Mouse (Mus musculus) embryonic facial prominence, embryonic 15.5 days (tissue): Measurements from ENCODE around the gene Cpsf6. TPM values are rescaled to one million over a fixed set of nuclear protein-coding genes. Genes with fewer than 3 reads are reported as not detected.
"Not testable (repeated sequence)": the region's sequence is repeated elsewhere in the genome, so short reads cannot be mapped to it uniquely, and the experiment has no call there.

Experiments
- ATAC-seq: fragments of 200-750 bp; cut with Nextera tagmentation; 2 replicates; pipeline ENCODE4 v1.8.0; 2017; ENCODE audit warnings: low read depth, moderate TSS enrichment; ENCODE audit not compliant: insufficient number of reproducible peaks, low FRiP score, low TSS enrichment
- H3K27ac ChIP-seq: fragments of 300-500 bp; sonication (generic); replicated peaks from 2 replicates; pipeline ENCODE4 v1.5.1; 2015; ENCODE audit warnings: mild to moderate bottlenecking, inconsistent platforms
- H3K27me3 ChIP-seq: fragments of 300-500 bp; sonication (generic); 2 replicates; pipeline ENCODE4 v1.6.1; 2015; ENCODE audit warnings: inconsistent platforms
- H3K36me3 ChIP-seq: fragments of 300-500 bp; sonication (generic); 2 replicates; pipeline ENCODE4 v1.6.1; 2015; ENCODE audit warnings: mild to moderate bottlenecking, inconsistent platforms
- H3K4me1 ChIP-seq: fragments of 300-500 bp; sonication (generic); 2 replicates; pipeline ENCODE4 v1.6.1; 2015; ENCODE audit warnings: inconsistent platforms
- H3K4me2 ChIP-seq: fragments of 300-500 bp; sonication (generic); replicated peaks from 2 replicates; pipeline ENCODE4 v1.6.1; 2015; ENCODE audit warnings: mild to moderate bottlenecking, inconsistent platforms
- H3K4me3 ChIP-seq: fragments of 300-500 bp; sonication (generic); replicated peaks from 2 replicates; pipeline ENCODE4 v1.5.1; 2015; ENCODE audit warnings: mild to moderate bottlenecking, inconsistent platforms
- H3K9ac ChIP-seq: fragments of 300-500 bp; sonication (generic); 2 replicates; pipeline ENCODE4 v1.6.1; 2015; ENCODE audit warnings: inconsistent platforms
- H3K9me3 ChIP-seq: fragments of 300-500 bp; sonication (generic); replicated peaks from 2 replicates; pipeline ENCODE4 v1.6.1; 2016; ENCODE audit warnings: inconsistent platforms
- WGBS: fragments of 180-500 bp; shearing (Covaris S2); methylation state at CpG from one replicate; pipeline ENCODE4 v1.1.7; 2015; 5-methylcytosine and 5-hydroxymethylcytosine counted together
- polyA plus RNA-seq: library from polyadenylated mRNA; unstranded; fragments of >200 nt; fragmentation: Nextera tagmentation; extraction: Ambion mirVana; gene quantifications from 2 replicates; pipeline ENCODE4 v1.2.1, GENCODE M21; 2015

The Cpsf6 gene
- polyA plus RNA-seq, 1 experiment from 2014 or later: 124 TPM

GRCm38 (mm10) chr10:117396386-117397048 lies 16.7 kb upstream of the Cpsf6 start:
- WGBS: 35% methylated on average over 17 of the region's 18 CpGs
- H3K9me3 ChIP-seq: no peaks in the 10 kb centered on the region
- H3K27me3 ChIP-seq: no peaks in the 10 kb centered on the region
- no peaks in the 10 kb centered on the region for H3K36me3 ChIP-seq
- no peaks in the 10 kb centered on the region for H3K4me1 ChIP-seq
- no peak overlapping the region for H3K27ac ChIP-seq
- 0 out of 2 replicates have a peak, but pooled peaks have one; percentile 9 for ATAC-seq
- H3K4me2 ChIP-seq: no peak overlapping the region
- no peak overlapping the region for H3K9ac ChIP-seq
- no peak overlapping the region for H3K4me3 ChIP-seq

GRCm38 (mm10) chr10:117395801-117396200 lies 16.0 kb upstream of the Cpsf6 start:
- H3K36me3 ChIP-seq: no peaks in the 10 kb centered on the region
- 85% methylated on average over 2 of the region's 2 CpGs for WGBS
- no peak for ATAC-seq

GRCm38 (mm10) chr10:117394738-117395550 lies 15.1 kb upstream of the Cpsf6 start:
- H3K4me3 ChIP-seq: no peak overlapping the region
- H3K9ac ChIP-seq: no peak overlapping the region
- 78% methylated on average over 3 of the region's 3 CpGs for WGBS
- H3K27ac ChIP-seq: no peak overlapping the region
- H3K27me3 ChIP-seq: no peaks in the 10 kb centered on the region
- H3K36me3 ChIP-seq: no peaks in the 10 kb centered on the region
- no peaks in the 10 kb centered on the region for H3K9me3 ChIP-seq
- no peak overlapping the region for H3K4me2 ChIP-seq
- no peak for ATAC-seq
- H3K4me1 ChIP-seq: no peaks in the 10 kb centered on the region

More at GRCm38 (mm10) chr10:117395801-117396200, 16.0 kb upstream of the Cpsf6 start:
- H3K27me3 ChIP-seq: no peaks in the 10 kb centered on the region
- H3K9me3 ChIP-seq: no peaks in the 10 kb centered on the region
- H3K4me2 ChIP-seq: no peak overlapping the region
- H3K4me3 ChIP-seq: no peak overlapping the region
- no peaks in the 10 kb centered on the region for H3K4me1 ChIP-seq
- no peak overlapping the region for H3K9ac ChIP-seq
- H3K27ac ChIP-seq: no peak overlapping the region

- no peak for ATAC-seq
- H3K27ac ChIP-seq: no peak overlapping the region
- H3K9ac ChIP-seq: no peak overlapping the region
- peak overlapping the region; percentile 66 for H3K4me2 ChIP-seq
- no peaks in the 10 kb centered on the region for H3K36me3 ChIP-seq
- peak overlapping the region; percentile 44 for H3K4me3 ChIP-seq
- no peaks in the 10 kb centered on the region for H3K9me3 ChIP-seq
- H3K27me3 ChIP-seq: no peaks in the 10 kb centered on the region
- H3K4me1 ChIP-seq: no peaks in the 10 kb centered on the region
- 51% methylated on average over 11 of the region's 11 CpGs for WGBS
Measured at GRCm38 (mm10) chr10:117393891-117394395, 14.1 kb upstream of the Cpsf6 start.

GRCm38 (mm10) chr10:117393196-117393890 lies 13.5 kb upstream of the Cpsf6 start:
- H3K36me3 ChIP-seq: no peaks in the 10 kb centered on the region
- peak overlapping the region; percentile 66 for H3K4me2 ChIP-seq
- H3K9ac ChIP-seq: peak overlapping the region; percentile 23; the same call in 1 of the 2 replicates
- no peaks in the 10 kb centered on the region for H3K27me3 ChIP-seq
- H3K27ac ChIP-seq: 0 out of 2 replicates have a peak overlapping the region, but pooled peaks have one; percentile 34
- H3K4me3 ChIP-seq: peak overlapping the region; percentile 44
- ATAC-seq: peak; percentile 77
- H3K4me1 ChIP-seq: no peaks in the 10 kb centered on the region
- no peaks in the 10 kb centered on the region for H3K9me3 ChIP-seq
- 2% methylated on average over 24 of the region's 27 CpGs for WGBS

GRCm38 (mm10) chr10:117392832-117393195 lies 13.0 kb upstream of the Cpsf6 start:
- WGBS: 4% methylated on average over 6 of the region's 6 CpGs
- Histone ChIP-seq H3K9ac (no peak overlapping the region), H3K27me3 (no peaks in the 10 kb centered on the region), H3K4me3 (peak overlapping the region; percentile 44), H3K4me2 (peak overlapping the region; percentile 66), H3K9me3 (no peaks in the 10 kb centered on the region), H3K36me3 (no peaks in the 10 kb centered on the region), H3K27ac (no peak overlapping the region), H3K4me1 (no peaks in the 10 kb centered on the region)
- ATAC-seq: no peak; the same call in 1 of the 2 replicates

- H3K4me2 ChIP-seq, H3K9me3 ChIP-seq, H3K9ac ChIP-seq, H3K4me1 ChIP-seq, H3K27ac ChIP-seq, H3K27me3 ChIP-seq, ATAC-seq, H3K4me3 ChIP-seq, H3K36me3 ChIP-seq: not testable (repeated sequence)
- 93% methylated on average over 1 of the region's 1 CpGs for WGBS
Measured at GRCm38 (mm10) chr10:117392397-117392796, 12.6 kb upstream of the Cpsf6 start.

GRCm38 (mm10) chr10:117391801-117392200 lies 12.0 kb upstream of the Cpsf6 start:
- no peaks in the 10 kb centered on the region for H3K4me1 ChIP-seq
- H3K9me3 ChIP-seq: no peaks in the 10 kb centered on the region
- H3K27ac ChIP-seq: no peak overlapping the region
- H3K9ac ChIP-seq: no peak overlapping the region
- no peak for ATAC-seq
- H3K36me3 ChIP-seq: no peaks in the 10 kb centered on the region
- H3K4me2 ChIP-seq: no peak overlapping the region
- H3K27me3 ChIP-seq: no peaks in the 10 kb centered on the region
- no peak overlapping the region for H3K4me3 ChIP-seq
- WGBS: 92% methylated on average over 2 of the region's 2 CpGs

GRCm38 (mm10) chr10:117391057-117391456 lies 11.2 kb upstream of the Cpsf6 start:
- H3K9me3 ChIP-seq: no peaks in the 10 kb centered on the region
- 23% methylated on average over 5 of the region's 5 CpGs for WGBS
- no peak overlapping the region for H3K4me2 ChIP-seq
- no peaks in the 10 kb centered on the region for H3K27me3 ChIP-seq
- no peaks in the 10 kb centered on the region for H3K36me3 ChIP-seq
- H3K9ac ChIP-seq: no peak overlapping the region
- ATAC-seq: no peak
- no peaks in the 10 kb centered on the region for H3K4me1 ChIP-seq
- H3K4me3 ChIP-seq: no peak overlapping the region
- no peak overlapping the region for H3K27ac ChIP-seq

- H3K36me3 ChIP-seq: no peaks in the 10 kb centered on the region
- H3K27me3 ChIP-seq: no peaks in the 10 kb centered on the region
- no peak for ATAC-seq
Measured at GRCm38 (mm10) chr10:117389904-117390875, 10.4 kb upstream of the Cpsf6 start.

More at GRCm38 (mm10) chr10:117389904-117390875, 10.4 kb upstream of the Cpsf6 start:
- no peaks in the 10 kb centered on the region for H3K4me1 ChIP-seq
- no peak overlapping the region for H3K4me3 ChIP-seq
- no peak overlapping the region for H3K4me2 ChIP-seq
- H3K9me3 ChIP-seq: no peaks in the 10 kb centered on the region
- WGBS: 52% methylated on average over 31 of the region's 31 CpGs
- H3K27ac ChIP-seq: no peak overlapping the region
- no peak overlapping the region for H3K9ac ChIP-seq
